Mouse (Mus musculus): ENCODE measurements at regions not wholly inside any gene's neighbourhood (a gene's known extent, or its start where the extent isn't known, plus 50 kb on each side); places are given as distances from the start of the nearest gene placed in this dataset.

DNA sequence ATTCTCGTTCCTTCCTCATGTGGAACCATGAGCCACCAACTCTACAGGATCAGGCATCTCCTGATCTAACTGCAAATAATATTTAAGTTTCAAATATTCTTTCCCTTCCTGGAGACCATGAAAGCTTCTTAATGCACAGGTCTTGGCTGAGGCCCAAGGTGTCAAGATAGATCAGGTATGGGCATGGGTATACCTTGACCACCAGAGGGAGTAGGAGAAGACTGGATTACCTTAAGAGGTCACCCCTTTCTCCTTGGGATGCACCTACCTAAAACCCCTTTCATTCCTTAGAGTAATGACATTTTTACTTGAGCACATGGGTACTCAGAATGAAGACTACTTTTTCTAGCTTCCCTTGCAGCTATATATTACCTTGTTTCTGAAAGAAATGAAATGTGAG lies 289.9 kb upstream of the Eci2 start:
- Histone ChIP-seq H3K4me1 (ENCODE audit: control insufficient read depth, insufficient read depth, insufficient read length) (no peaks in the 10 kb centered on the region), H3K27ac (ENCODE audit: insufficient read depth, low read length) (no peak overlapping the region), H3K4me3 (ENCODE audit: extremely low read depth, insufficient read depth, insufficient read length) (no peak overlapping the region), H3K36me3 (ENCODE audit: control insufficient read depth, insufficient read depth, low read length) (no peaks in the 10 kb centered on the region), H3K27me3 (ENCODE audit: control insufficient read depth, insufficient read depth, low read length) (no peaks in the 10 kb centered on the region)
- WGBS: 90% methylated on average over 1 of the region's 1 CpGs
- TF ChIP-seq CTCF (IDR thresholded peaks at IDR 0.05; ENCODE audit: extremely low read depth, insufficient read depth, insufficient read length, insufficient replicate concordance): no peak
- no peak for DNase-seq (ENCODE audit: low read depth in 1 of 2, low spot score in 2 of 2)

DNA sequence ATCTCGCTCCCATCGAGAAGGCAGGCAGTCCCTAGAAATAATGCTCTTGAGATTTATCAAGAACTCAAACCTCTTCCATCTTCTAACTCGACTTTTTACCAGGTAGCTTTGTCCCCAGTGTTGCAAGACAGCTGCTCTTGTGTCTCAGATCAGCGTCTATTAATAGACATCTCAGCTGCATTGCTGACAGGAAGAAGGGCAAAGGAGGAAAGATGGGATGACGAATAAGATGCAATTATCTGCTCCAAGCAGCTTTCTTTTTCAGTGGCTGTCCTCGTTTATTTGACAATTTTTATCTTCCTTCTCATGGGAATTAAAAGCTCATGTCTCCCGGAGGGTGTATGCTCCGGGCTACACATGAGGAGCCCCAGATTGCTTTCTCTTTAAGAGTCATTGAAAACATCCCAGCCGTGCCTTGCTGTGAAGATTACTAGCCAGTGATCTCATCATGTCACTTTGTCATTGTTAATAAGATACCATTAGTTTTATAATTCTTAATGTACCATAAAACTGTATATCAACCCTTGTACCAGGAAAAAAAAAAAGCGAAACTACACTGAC lies 299.9 kb upstream of the Eci2 start:
- Histone ChIP-seq H3K4me1 (ENCODE audit: control insufficient read depth, insufficient read depth, insufficient read length) (no peaks in the 10 kb centered on the region), H3K27me3 (ENCODE audit: control insufficient read depth, insufficient read depth, low read length) (no peaks in the 10 kb centered on the region), H3K36me3 (ENCODE audit: control insufficient read depth, insufficient read depth, low read length) (no peaks in the 10 kb centered on the region), H3K27ac (ENCODE audit: insufficient read depth, low read length) (no peak overlapping the region), H3K4me3 (ENCODE audit: extremely low read depth, insufficient read depth, insufficient read length) (no peak overlapping the region)
- DNase-seq (ENCODE audit: low read depth in 1 of 2, low spot score in 2 of 2): no peak
- WGBS: 54% methylated on average over 10 of the region's 10 CpGs
- no peak for TF ChIP-seq CTCF (IDR thresholded peaks at IDR 0.05; ENCODE audit: extremely low read depth, insufficient read depth, insufficient read length, insufficient replicate concordance)
- TF ChIP-seq POLR2A (IDR thresholded peaks at IDR 0.05; ENCODE audit: low read depth, low read length): no peak

GRCm38 (mm10) chr13:35328320-35328719 lies 301.4 kb upstream of the Eci2 start:
- WGBS: 24% methylated on average over 2 of the region's 2 CpGs
- Histone ChIP-seq H3K27ac (ENCODE audit: insufficient read depth, low read length) (no peak overlapping the region), H3K27me3 (ENCODE audit: control insufficient read depth, insufficient read depth, low read length) (no peaks in the 10 kb centered on the region), H3K4me1 (ENCODE audit: control insufficient read depth, insufficient read depth, insufficient read length) (no peaks in the 10 kb centered on the region), H3K36me3 (ENCODE audit: control insufficient read depth, insufficient read depth, low read length) (no peaks in the 10 kb centered on the region), H3K4me3 (ENCODE audit: extremely low read depth, insufficient read depth, insufficient read length) (no peak overlapping the region)
- TF ChIP-seq CTCF (IDR thresholded peaks at IDR 0.05; ENCODE audit: extremely low read depth, insufficient read depth, insufficient read length, insufficient replicate concordance): no peak
- no peak for TF ChIP-seq POLR2A (IDR thresholded peaks at IDR 0.05; ENCODE audit: low read depth, low read length)
- no peak for DNase-seq (ENCODE audit: low read depth in 1 of 2, low spot score in 2 of 2)

GRCm38 (mm10) chr13:35330926-35331325 lies 304.0 kb upstream of the Eci2 start:
- Histone ChIP-seq H3K27me3 (ENCODE audit: control insufficient read depth, insufficient read depth, low read length) (no peaks in the 10 kb centered on the region), H3K4me3 (ENCODE audit: extremely low read depth, insufficient read depth, insufficient read length) (no peak overlapping the region), H3K36me3 (ENCODE audit: control insufficient read depth, insufficient read depth, low read length) (no peaks in the 10 kb centered on the region), H3K4me1 (ENCODE audit: control insufficient read depth, insufficient read depth, insufficient read length) (no peaks in the 10 kb centered on the region), H3K27ac (ENCODE audit: insufficient read depth, low read length) (no peak overlapping the region)
- no peak for TF ChIP-seq POLR2A (IDR thresholded peaks at IDR 0.05; ENCODE audit: low read depth, low read length)
- no peak for TF ChIP-seq CTCF (IDR thresholded peaks at IDR 0.05; ENCODE audit: extremely low read depth, insufficient read depth, insufficient read length, insufficient replicate concordance)
- DNase-seq (ENCODE audit: low read depth in 1 of 2, low spot score in 2 of 2): no peak
- WGBS: 92% methylated on average over 1 of the region's 1 CpGs

DNA sequence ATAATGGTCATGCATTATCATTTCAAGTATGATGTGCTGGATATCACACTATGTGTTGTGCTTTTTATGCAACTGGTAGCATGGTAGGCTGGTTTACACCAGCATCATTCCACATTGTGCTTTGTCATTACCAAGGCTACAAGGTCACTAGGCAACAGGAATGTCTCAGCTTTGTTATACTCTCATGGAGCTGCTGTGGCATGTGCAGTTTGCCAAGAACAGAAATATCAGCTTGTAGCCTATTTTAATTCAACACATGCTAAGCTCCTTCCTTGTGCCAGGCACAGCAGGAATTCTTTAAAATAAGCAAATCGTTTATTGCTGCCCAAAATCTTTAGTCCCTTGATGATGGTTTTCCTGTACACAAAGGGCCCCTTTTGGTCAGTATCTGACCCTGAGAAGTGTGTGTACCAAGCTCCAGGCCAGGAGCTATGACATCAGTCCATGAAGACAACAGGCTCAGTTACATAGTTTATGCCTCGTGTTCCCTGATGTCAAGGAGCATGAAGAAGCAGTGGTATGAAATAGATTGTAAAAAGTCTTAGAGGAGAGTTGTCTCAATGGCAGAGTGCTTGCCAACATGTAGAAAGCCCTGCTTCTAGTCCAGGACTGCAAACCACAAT lies 314.0 kb upstream of the Cdyl start:
- H3K4me3 ChIP-seq (ENCODE audit: extremely low read depth, insufficient read depth, insufficient read length): no peak overlapping the region
- no peak for TF ChIP-seq CTCF (IDR thresholded peaks at IDR 0.05; ENCODE audit: extremely low read depth, insufficient read depth, insufficient read length, insufficient replicate concordance)
- TF ChIP-seq POLR2A (IDR thresholded peaks at IDR 0.05; ENCODE audit: low read depth, low read length): no peak
- DNase-seq (ENCODE audit: low read depth in 1 of 2, low spot score in 2 of 2): no peak
- H3K4me1 ChIP-seq (ENCODE audit: control insufficient read depth, insufficient read depth, insufficient read length): no peaks in the 10 kb centered on the region
- H3K36me3 ChIP-seq (ENCODE audit: control insufficient read depth, insufficient read depth, low read length): no peaks in the 10 kb centered on the region
- 84% methylated on average over 2 of the region's 2 CpGs for WGBS
- no peak overlapping the region for H3K27ac ChIP-seq (ENCODE audit: insufficient read depth, low read length)
- H3K27me3 ChIP-seq (ENCODE audit: control insufficient read depth, insufficient read depth, low read length): no peaks in the 10 kb centered on the region

DNA sequence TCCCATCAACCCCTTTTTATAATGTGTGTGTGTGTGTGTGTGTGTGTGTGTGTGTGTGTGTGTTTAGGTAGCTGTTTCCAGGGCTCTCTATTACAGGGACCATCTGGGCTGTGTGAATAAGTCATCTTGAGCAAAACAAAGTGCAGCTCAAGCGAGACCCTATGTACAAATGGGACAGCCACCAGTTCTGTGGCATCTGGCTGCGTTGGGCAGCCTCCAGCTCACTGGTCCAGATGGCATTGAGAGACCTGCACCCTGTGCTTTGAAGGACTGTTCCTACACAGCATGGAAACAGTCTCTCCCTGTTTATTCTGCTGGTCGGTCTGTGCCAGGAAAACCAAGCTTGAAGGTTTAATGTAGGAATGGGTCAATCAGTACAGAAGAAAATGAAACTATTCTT lies 311.4 kb upstream of the Cdyl start:
- H3K4me1 ChIP-seq (ENCODE audit: control insufficient read depth, insufficient read depth, insufficient read length): no peaks in the 10 kb centered on the region
- no peaks in the 10 kb centered on the region for H3K27me3 ChIP-seq (ENCODE audit: control insufficient read depth, insufficient read depth, low read length)
- no peak for DNase-seq (ENCODE audit: low read depth in 1 of 2, low spot score in 2 of 2)
- H3K36me3 ChIP-seq (ENCODE audit: control insufficient read depth, insufficient read depth, low read length): no peaks in the 10 kb centered on the region
- TF ChIP-seq CTCF (IDR thresholded peaks at IDR 0.05; ENCODE audit: extremely low read depth, insufficient read depth, insufficient read length, insufficient replicate concordance): no peak
- TF ChIP-seq POLR2A (IDR thresholded peaks at IDR 0.05; ENCODE audit: low read depth, low read length): no peak
- no peak overlapping the region for H3K27ac ChIP-seq (ENCODE audit: insufficient read depth, low read length)
- 82% methylated on average over 3 of the region's 3 CpGs for WGBS
- H3K4me3 ChIP-seq (ENCODE audit: extremely low read depth, insufficient read depth, insufficient read length): no peak overlapping the region

DNA sequence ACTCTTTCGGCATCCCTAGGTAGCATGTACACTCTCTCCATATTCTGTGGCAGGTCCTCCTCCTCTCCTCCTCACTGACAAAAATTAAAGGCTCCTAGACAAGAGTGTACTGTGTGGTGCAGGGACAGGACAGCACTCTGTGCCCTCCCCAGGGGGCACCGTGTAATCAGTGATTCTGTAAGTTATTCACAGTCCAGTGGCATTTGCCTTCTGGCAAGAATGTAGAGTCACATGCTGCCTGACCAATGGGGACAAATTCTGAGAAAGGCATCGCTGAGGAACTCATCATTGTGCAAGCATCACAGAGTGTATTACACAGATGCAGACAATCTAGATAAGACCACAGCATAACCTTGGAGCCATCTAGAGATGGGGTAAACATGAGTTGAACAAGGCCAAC lies 300.3 kb upstream of the Cdyl start:
- no peaks in the 10 kb centered on the region for H3K36me3 ChIP-seq (ENCODE audit: control insufficient read depth, insufficient read depth, low read length)
- DNase-seq (ENCODE audit: low read depth in 1 of 2, low spot score in 2 of 2): no peak
- H3K4me1 ChIP-seq (ENCODE audit: control insufficient read depth, insufficient read depth, insufficient read length): no peaks in the 10 kb centered on the region
- 85% methylated on average over 3 of the region's 3 CpGs for WGBS
- no peaks in the 10 kb centered on the region for H3K27me3 ChIP-seq (ENCODE audit: control insufficient read depth, insufficient read depth, low read length)
- TF ChIP-seq CTCF (IDR thresholded peaks at IDR 0.05; ENCODE audit: extremely low read depth, insufficient read depth, insufficient read length, insufficient replicate concordance): no peak
- no peak for TF ChIP-seq POLR2A (IDR thresholded peaks at IDR 0.05; ENCODE audit: low read depth, low read length)
- no peak overlapping the region for H3K27ac ChIP-seq (ENCODE audit: insufficient read depth, low read length)
- H3K4me3 ChIP-seq (ENCODE audit: extremely low read depth, insufficient read depth, insufficient read length): no peak overlapping the region

Data from spleen, adult 2 months (tissue).